Mouse (Mus musculus) lung, postnatal 10 days (tissue): ENCODE results near the gene Sgsm1.
"Not testable (repeated sequence)": the region's sequence is repeated elsewhere in the genome, so short reads cannot be mapped to it uniquely, and the experiment has no call there.

Experiments
- DNase-seq: peaks from one replicate; pipeline ENCODE4 v3.0.0; 2021

Sgsm1 gene

GRCm38 (mm10) chr5:113310377-113311003 lies at the start of gene Sgsm1:
TSS of gene Sgsm1 (minus strand) at chr5:113310786.
- peak; percentile 83 for DNase-seq

GRCm38 (mm10) chr5:113358833-113359232 lies 48.2 kb upstream of the Sgsm1 start:
- DNase-seq, result peak; percentile 13

DNA sequence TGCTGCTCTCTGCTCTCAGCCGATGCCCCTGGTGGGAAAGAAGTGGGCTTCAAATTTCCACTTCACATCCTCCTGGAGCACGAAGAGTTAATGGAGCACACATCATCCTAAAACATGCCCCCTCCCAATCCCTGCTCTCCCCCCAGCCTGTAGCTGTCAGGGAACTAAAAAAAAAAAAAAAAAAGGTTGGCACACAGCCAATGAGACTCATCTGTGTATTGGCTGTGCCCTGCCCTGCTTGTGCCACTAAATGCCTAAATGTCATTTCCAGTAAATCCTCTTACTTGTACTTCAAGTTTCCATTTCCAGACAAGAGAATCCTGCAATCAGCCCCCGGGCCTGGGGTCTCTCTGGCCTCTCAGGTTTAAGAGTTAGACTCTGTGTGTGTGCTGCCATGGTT lies 47.1 kb upstream of the Sgsm1 start:
- no peak for DNase-seq

DNA sequence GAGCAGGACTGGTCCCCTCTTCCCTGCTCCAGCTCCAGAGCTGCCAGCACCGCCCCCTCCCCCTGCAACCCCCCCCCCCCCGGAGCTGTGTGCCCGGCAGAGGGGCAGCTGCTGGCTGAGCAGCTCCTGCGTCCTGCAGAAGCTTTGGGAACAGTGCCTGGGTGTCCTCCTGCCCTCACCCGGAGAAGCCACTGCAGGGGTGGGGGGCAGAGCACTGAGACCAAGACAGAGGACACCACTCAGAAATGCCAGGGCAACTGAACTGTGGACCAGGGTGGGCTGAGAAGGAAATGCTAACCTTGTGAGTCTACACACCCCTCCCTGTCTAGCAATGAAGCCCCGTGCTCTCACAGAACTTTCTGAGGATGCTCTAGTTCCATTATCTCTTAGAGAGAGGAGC lies 46.6 kb upstream of the Sgsm1 start, which contains the start of gene Aym1:
Gene Aym1, plus strand, starts transcription at position 109 of the 400 bp plus-strand sequence.
- no peak for DNase-seq

GRCm38 (mm10) chr5:113354311-113354710 lies 43.7 kb upstream of the Sgsm1 start:
- no peak for DNase-seq

DNA sequence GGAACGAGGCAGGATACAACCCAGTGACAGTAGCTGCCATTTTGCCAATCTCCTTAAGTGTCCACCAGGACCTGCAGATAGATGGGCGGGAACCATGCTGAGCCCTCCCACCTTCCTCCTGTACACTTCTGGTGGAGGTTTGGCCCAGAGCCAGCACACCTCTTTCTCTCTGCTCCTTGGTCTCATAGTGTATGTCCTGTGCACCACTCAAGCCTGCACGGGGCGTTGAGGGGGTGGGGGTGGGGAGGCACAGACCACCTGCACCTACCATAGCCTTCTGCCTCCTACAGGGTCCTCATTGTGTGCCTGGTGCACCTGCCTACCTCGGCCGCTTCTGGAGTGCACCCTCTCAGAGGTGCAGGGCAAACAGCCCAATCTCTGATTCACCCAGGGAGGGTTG lies 42.0 kb upstream of the Sgsm1 start:
- no peak for DNase-seq

- no peak for DNase-seq
These were observed 41.2 kb upstream of the Sgsm1 start for GRCm38 (mm10) chr5:113351768-113352167.

- DNase-seq, result no peak
These were observed 39.2 kb upstream of the Sgsm1 start for GRCm38 (mm10) chr5:113349810-113350209.

GRCm38 (mm10) chr5:113349226-113349625 lies 38.6 kb upstream of the Sgsm1 start:
- no peak for DNase-seq

GRCm38 (mm10) chr5:113348597-113348996 lies 38.0 kb upstream of the Sgsm1 start:
- no peak for DNase-seq

GRCm38 (mm10) chr5:113347593-113347992 lies 37.0 kb upstream of the Sgsm1 start:
- no peak for DNase-seq

- not testable (repeated sequence) for DNase-seq
These were observed 36.1 kb upstream of the Sgsm1 start for GRCm38 (mm10) chr5:113346651-113347050.

- no peak for DNase-seq
These were observed 35.2 kb upstream of the Sgsm1 start for GRCm38 (mm10) chr5:113345781-113346180.

DNA sequence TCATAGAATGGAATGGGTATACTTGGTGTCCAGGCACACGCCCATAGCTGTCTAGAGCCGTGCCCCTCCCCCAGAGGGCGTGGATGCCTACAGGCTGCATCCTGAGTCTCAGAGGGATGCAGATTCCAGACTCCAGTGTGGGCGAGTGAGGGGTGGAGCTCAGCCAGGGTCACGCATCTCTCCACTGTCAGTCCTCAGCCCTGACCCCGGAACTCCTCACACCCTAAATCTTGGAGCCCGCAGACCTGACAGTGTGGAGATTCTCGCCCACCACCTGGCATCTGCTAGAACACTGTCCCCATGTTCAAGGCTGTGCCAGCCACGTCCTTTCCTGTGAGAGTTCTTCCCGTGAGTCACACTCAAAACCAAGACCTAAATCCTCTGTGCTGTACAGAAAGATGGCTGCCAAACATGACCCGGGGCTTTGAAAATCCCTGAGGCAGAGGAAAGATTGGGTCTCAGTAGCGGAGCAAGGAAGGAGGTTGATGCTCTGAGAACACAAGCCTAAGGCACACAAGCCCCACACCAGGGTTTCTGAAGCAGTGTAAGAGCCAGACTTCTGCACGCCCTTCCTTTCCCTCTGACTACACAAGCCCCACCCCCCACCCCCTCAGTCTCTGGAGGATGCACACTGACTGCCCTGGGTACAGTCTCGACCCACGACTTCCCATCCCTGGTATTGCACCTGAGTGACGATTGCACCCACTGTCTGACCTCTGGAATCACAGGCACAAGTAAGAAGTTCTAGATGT lies 34.2 kb upstream of the Sgsm1 start:
- no peak for DNase-seq

- no peak for DNase-seq
These were observed 25.7 kb upstream of the Sgsm1 start for GRCm38 (mm10) chr5:113336281-113336680.

- DNase-seq, result no peak
These were observed 25.1 kb upstream of the Sgsm1 start for GRCm38 (mm10) chr5:113335732-113336131.

- no peak for DNase-seq
These were observed 24.3 kb upstream of the Sgsm1 start for GRCm38 (mm10) chr5:113334621-113335530.

DNA sequence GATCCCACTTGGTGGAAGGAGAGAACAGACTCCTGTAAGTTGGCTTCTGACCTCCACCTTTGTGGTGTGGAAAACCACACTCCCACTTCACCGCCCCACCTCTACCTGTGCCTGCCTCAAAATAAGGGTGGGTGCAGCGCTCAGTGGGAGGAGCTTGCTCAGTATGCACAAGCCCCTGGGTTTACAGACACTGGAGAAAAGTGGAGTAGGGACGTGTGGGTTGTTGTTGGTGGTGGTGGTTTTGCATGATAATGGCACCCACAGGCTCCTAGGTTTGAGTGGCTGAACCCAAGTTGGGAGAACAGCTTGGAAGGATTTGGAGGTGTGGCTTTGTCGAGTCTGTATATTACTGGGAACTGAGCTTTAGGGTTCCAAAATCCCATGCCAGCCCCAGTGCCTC lies 22.3 kb upstream of the Sgsm1 start:
- DNase-seq, result no peak

- DNase-seq, result peak; percentile 27
These were observed 21.7 kb upstream of the Sgsm1 start for GRCm38 (mm10) chr5:113332239-113332638.

- no peak for DNase-seq
These were observed 19.6 kb upstream of the Sgsm1 start for GRCm38 (mm10) chr5:113330202-113330601.

GRCm38 (mm10) chr5:113329463-113329862 lies 18.9 kb upstream of the Sgsm1 start:
- no peak for DNase-seq

GRCm38 (mm10) chr5:113323784-113324638 lies 13.4 kb upstream of the Sgsm1 start:
- DNase-seq, result peak; percentile 25
